Mouse (Mus musculus) liver, adult 2 months (tissue): ENCODE measurements around the gene Kcnab1.

ENCODE experiments used
- CTCF ChIP-seq: fragments of 200-500 bp; IDR thresholded peaks from 2 replicates; pipeline ENCODE4 v1.5.1; 2011; ENCODE audit warnings: low read depth, low read length, control low read depth
- POLR2A ChIP-seq: fragments of 200-500 bp; IDR thresholded peaks from 2 replicates; pipeline ENCODE4 v1.6.1; 2011; ENCODE audit warnings: low read length, control low read depth; ENCODE audit not compliant: insufficient read depth; ENCODE audit errors: extremely low read depth

GRCm38 (mm10) chr3:65416571-65416970 lies 307.4 kb downstream of the Kcnab1 start:
- TF ChIP-seq CTCF (no peak), POLR2A (no peak)
